Mouse (Mus musculus) limb, embryonic 11.5 days (tissue): Measurements from ENCODE around the gene Ccdc186. TPM values are rescaled to one million over a fixed set of nuclear protein-coding genes. Genes with fewer than 3 reads are reported as not detected.

Experiments used
- ATAC-seq: fragments of 200-750 bp; cut with Nextera tagmentation; 2 replicates; pipeline ENCODE4 v1.8.0; 2017; ENCODE audit warnings: low read depth; ENCODE audit not compliant: insufficient number of reproducible peaks, low FRiP score, low TSS enrichment
- DNase-seq: peaks from one replicate; pipeline ENCODE4 v3.0.0-alpha.2; 2015; ENCODE audit warnings: low spot score
- H3K27ac ChIP-seq: fragments of 300-500 bp; sonication (generic); replicated peaks from 2 replicates; pipeline ENCODE4 v1.5.1; 2014; ENCODE audit warnings: low read depth, mild to moderate bottlenecking, low read length
- H3K27me3 ChIP-seq: fragments of 300-500 bp; sonication (generic); 2 replicates; pipeline ENCODE4 v1.6.1; 2014; ENCODE audit warnings: mild to moderate bottlenecking, low read length, mixed read lengths; ENCODE audit not compliant: control insufficient read depth, insufficient read depth
- H3K36me3 ChIP-seq: fragments of 300-500 bp; sonication (generic); 2 replicates; pipeline ENCODE4 v1.6.1; 2014; ENCODE audit warnings: mild to moderate bottlenecking, low read length, moderate library complexity, mixed read lengths; ENCODE audit not compliant: control insufficient read depth, insufficient read depth
- H3K4me1 ChIP-seq: fragments of 300-500 bp; sonication (generic); 2 replicates; pipeline ENCODE4 v1.6.1; 2014; ENCODE audit warnings: low read length, mixed read lengths; ENCODE audit not compliant: control insufficient read depth, insufficient read depth
- H3K4me2 ChIP-seq: fragments of 300-500 bp; sonication (generic); 2 replicates; pipeline ENCODE4 v1.6.1; 2014; ENCODE audit warnings: low read depth, mild to moderate bottlenecking, moderate library complexity; ENCODE audit not compliant: severe bottlenecking
- H3K4me3 ChIP-seq: fragments of 300-500 bp; sonication (generic); 2 replicates; pipeline ENCODE4 v1.5.1; 2014; ENCODE audit warnings: low read depth, low read length
- H3K9ac ChIP-seq: fragments of 300-500 bp; sonication (generic); 2 replicates; pipeline ENCODE4 v1.6.1; 2014; ENCODE audit warnings: mild to moderate bottlenecking, low read length
- H3K9me3 ChIP-seq: fragments of 300-500 bp; sonication (generic); 2 replicates; pipeline ENCODE4 v1.6.1; 2016; ENCODE audit warnings: low read length; ENCODE audit not compliant: control insufficient read depth
- WGBS: fragments of 180-500 bp; shearing (Covaris S2); extraction: QIAGEN DNeasy Blood & Tissue Kit; methylation state at CpG from one replicate; pipeline ENCODE4 v1.1.7; 2014; 5-methylcytosine and 5-hydroxymethylcytosine counted together
- polyA plus RNA-seq: library from polyadenylated mRNA; unstranded; fragments of >200 nt; fragmentation: Nextera tagmentation; extraction: Ambion mirVana; gene quantifications from 2 replicates; pipeline ENCODE4 v1.2.1, GENCODE M21; 2014

The Ccdc186 gene
- polyA plus RNA-seq, 1 experiment from 2014 or later = 19.1 TPM

DNA sequence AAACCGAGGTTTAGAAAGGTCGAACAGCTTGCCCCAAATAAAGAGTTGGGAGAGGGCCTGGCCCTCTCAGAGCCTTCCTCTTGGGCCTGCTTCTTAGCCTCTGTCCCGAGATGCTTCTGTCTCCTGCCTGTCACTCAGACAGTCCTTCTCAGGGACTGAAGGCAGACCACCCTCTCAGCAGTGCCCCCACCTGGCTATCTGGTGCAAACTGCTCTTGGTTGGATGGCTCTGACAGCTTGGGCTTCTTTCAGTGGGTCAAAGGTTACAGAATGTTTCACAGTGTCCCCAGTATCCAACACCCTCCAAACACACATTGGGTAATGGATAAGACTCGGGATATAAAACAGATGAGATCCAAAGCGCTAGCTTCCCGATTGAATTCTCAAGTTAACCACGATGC lies 76.9 kb downstream of the Ccdc186 start:
- peaks cover 2% of the 10 kb centered on the region; the same call in 1 of the 2 replicates for H3K4me1 ChIP-seq
- no peak for ATAC-seq
- no peaks in the 10 kb centered on the region for H3K9me3 ChIP-seq
- no peaks in the 10 kb centered on the region for H3K27me3 ChIP-seq
- no peak overlapping the region for H3K9ac ChIP-seq
- WGBS = 69% methylated on average over 7 of the region's 7 CpGs
- DNase-seq = no peak
- no peak overlapping the region for H3K4me3 ChIP-seq
- H3K27ac ChIP-seq = no peak overlapping the region
- no peak overlapping the region for H3K4me2 ChIP-seq
- H3K36me3 ChIP-seq = no peaks in the 10 kb centered on the region

Other genes with a start within 250 kb of the Ccdc186 start
- 0.24 and 0.33 TPM in 2 replicates for gene Adrb1, start 100.0 kb downstream of the Ccdc186 start, polyA plus RNA-seq
- 0.63 and 1.1 TPM in 2 replicates for gene Tdrd1, start 4.0 kb upstream of the Ccdc186 start, polyA plus RNA-seq
- gene Vwa2, start 52.1 kb upstream of the Ccdc186 start, polyA plus RNA-seq = 4.1 and 4.5 TPM in 2 replicates
- gene Afap1l2, start 186.0 kb upstream of the Ccdc186 start, polyA plus RNA-seq = 1.8 and 1.9 TPM in 2 replicates